Mouse (Mus musculus) heart, embryonic 12.5 days (tissue): Measurements from ENCODE around the gene Lsm3. TPM values are rescaled to one million over a fixed set of nuclear protein-coding genes. Genes with fewer than 3 reads are reported as not detected.

Experiments used
- ATAC-seq: fragments of 200-750 bp; cut with Nextera tagmentation; 2 replicates; pipeline ENCODE4 v1.8.0; 2017; ENCODE audit warnings: moderate TSS enrichment, moderate library complexity; ENCODE audit not compliant: insufficient number of reproducible peaks, low FRiP score
- H3K27ac ChIP-seq: fragments of 300-500 bp; sonication (generic); 2 replicates; pipeline ENCODE4 v1.5.1; 2016; ENCODE audit warnings: mild to moderate bottlenecking, moderate library complexity; ENCODE audit not compliant: poor library complexity, severe bottlenecking
- H3K27me3 ChIP-seq: fragments of 300-500 bp; sonication (generic); replicated peaks from 2 replicates; pipeline ENCODE4 v1.6.1; 2016; ENCODE audit warnings: mild to moderate bottlenecking, moderate library complexity
- H3K36me3 ChIP-seq: fragments of 300-500 bp; sonication (generic); 2 replicates; pipeline ENCODE4 v1.6.1; 2016; ENCODE audit warnings: mild to moderate bottlenecking, moderate library complexity
- H3K4me1 ChIP-seq: fragments of 300-500 bp; sonication (generic); replicated peaks from 2 replicates; pipeline ENCODE4 v1.6.1; 2016; ENCODE audit warnings: mild to moderate bottlenecking
- H3K4me2 ChIP-seq: fragments of 300-500 bp; sonication (generic); 2 replicates; pipeline ENCODE4 v1.6.1; 2016; ENCODE audit warnings: mild to moderate bottlenecking, moderate library complexity
- H3K4me3 ChIP-seq: fragments of 300-500 bp; sonication (generic); 2 replicates; pipeline ENCODE4 v1.5.1; 2016; ENCODE audit warnings: mild to moderate bottlenecking
- H3K9ac ChIP-seq: fragments of 300-500 bp; sonication (generic); 2 replicates; pipeline ENCODE4 v1.6.1; 2016; ENCODE audit warnings: mild to moderate bottlenecking, moderate library complexity
- H3K9me3 ChIP-seq: fragments of 300-500 bp; sonication (generic); replicated peaks from 2 replicates; pipeline ENCODE4 v1.6.1; 2016; ENCODE audit warnings: mild to moderate bottlenecking, moderate library complexity
- WGBS: fragments of 180-500 bp; shearing (Covaris S2); methylation state at CpG from one replicate; pipeline ENCODE4 v1.1.7; 2016; 5-methylcytosine and 5-hydroxymethylcytosine counted together
- polyA plus RNA-seq: library from polyadenylated mRNA; unstranded; fragments of >200 nt; fragmentation: Nextera tagmentation; extraction: Ambion mirVana; gene quantifications from 2 replicates; pipeline ENCODE4 v1.2.1, GENCODE M21; 2016

Gene Lsm3
- polyA plus RNA-seq, 1 experiment from 2014 or later = 181 TPM

DNA sequence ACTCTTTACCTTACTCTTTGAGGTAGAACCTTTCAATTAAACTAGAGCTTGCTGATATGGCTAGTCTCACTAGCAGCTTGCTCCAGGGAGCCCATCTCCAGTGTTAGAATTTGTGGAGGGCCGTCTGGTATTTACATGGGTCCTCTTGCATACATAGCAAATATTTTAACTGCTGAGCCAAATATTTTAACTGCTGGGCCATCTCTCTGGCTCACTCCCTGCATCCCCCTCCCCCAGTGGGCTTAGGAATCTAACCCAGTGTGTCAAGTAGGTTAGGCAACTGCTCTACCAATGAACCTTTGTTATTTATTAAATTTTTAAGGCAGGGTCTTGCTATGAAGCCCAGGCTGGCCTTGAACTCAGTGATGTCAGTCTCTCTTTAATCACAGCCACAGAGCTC, 42.8 kb downstream of the Lsm3 start:
- no peak for ATAC-seq
- Histone ChIP-seq H3K27me3 (peaks cover 87% of the 10 kb centered on the region), H3K4me1 (no peaks in the 10 kb centered on the region), H3K4me3 (no peak overlapping the region), H3K9me3 (peaks cover 3% of the 10 kb centered on the region; the same call in 1 of the 2 replicates), H3K27ac (no peak overlapping the region), H3K9ac (no peak overlapping the region), H3K36me3 (no peaks in the 10 kb centered on the region), H3K4me2 (no peak overlapping the region)
- WGBS = 58% methylated on average over 1 of the region's 1 CpGs

- Histone ChIP-seq H3K9me3 (peaks cover 3% of the 10 kb centered on the region; the same call in 1 of the 2 replicates), H3K36me3 (no peaks in the 10 kb centered on the region), H3K4me1 (no peaks in the 10 kb centered on the region), H3K27me3 (peaks cover 86% of the 10 kb centered on the region), H3K27ac (no peak overlapping the region), H3K4me3 (no peak overlapping the region), H3K9ac (no peak overlapping the region), H3K4me2 (no peak overlapping the region)
- 66% methylated on average over 4 of the region's 4 CpGs for WGBS
- no peak for ATAC-seq
Observed at GRCm38 (mm10) chr6:91559371-91559770, 43.6 kb downstream of the Lsm3 start.

DNA sequence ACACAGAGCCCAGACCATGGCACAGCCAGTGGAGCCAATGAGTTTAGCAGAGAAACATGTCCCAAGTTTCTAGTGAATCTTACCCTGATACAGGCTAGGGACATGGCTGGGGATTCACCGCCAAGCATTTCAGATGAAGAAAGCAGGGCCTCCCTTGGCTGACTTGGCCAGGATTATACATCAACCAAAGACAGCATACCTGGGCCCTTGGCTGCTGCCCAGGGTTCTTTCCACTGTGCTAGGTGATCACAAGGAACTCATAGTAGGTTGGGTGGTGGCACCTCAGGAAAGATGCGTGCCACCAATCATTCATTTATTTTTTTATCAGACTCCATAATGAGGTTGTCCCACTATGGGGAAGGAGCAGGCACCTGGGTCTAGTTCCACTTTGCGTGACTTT, 44.5 kb downstream of the Lsm3 start:
- Histone ChIP-seq H3K9ac (no peak overlapping the region), H3K36me3 (no peaks in the 10 kb centered on the region), H3K27me3 (peaks cover 84% of the 10 kb centered on the region), H3K9me3 (peaks cover 3% of the 10 kb centered on the region; the same call in 1 of the 2 replicates), H3K27ac (no peak overlapping the region), H3K4me2 (no peak overlapping the region), H3K4me3 (no peak overlapping the region), H3K4me1 (no peaks in the 10 kb centered on the region)
- 80% methylated on average over 3 of the region's 3 CpGs for WGBS
- no peak for ATAC-seq

- Histone ChIP-seq H3K27me3 (peaks cover 78% of the 10 kb centered on the region), H3K4me3 (no peak overlapping the region), H3K9me3 (no peaks in the 10 kb centered on the region), H3K27ac (no peak overlapping the region), H3K4me2 (no peak overlapping the region), H3K4me1 (0 out of 2 replicates have a peak, but pooled peaks cover 6% of the 10 kb centered on the region), H3K9ac (no peak overlapping the region), H3K36me3 (no peaks in the 10 kb centered on the region)
- WGBS = 63% methylated on average over 3 of the region's 3 CpGs
- ATAC-seq = no peak
Observed at GRCm38 (mm10) chr6:91563031-91563430, 47.3 kb downstream of the Lsm3 start.

GRCm38 (mm10) chr6:91566407-91566806, 50.7 kb downstream of the Lsm3 start:
- H3K9ac ChIP-seq = no peak overlapping the region
- H3K4me2 ChIP-seq = no peak overlapping the region
- H3K9me3 ChIP-seq = no peaks in the 10 kb centered on the region
- no peak overlapping the region for H3K4me3 ChIP-seq
- H3K4me1 ChIP-seq = 0 out of 2 replicates have a peak, but pooled peaks cover 6% of the 10 kb centered on the region
- no peak overlapping the region for H3K27ac ChIP-seq
- no peaks in the 10 kb centered on the region for H3K36me3 ChIP-seq
- no peak for ATAC-seq
- H3K27me3 ChIP-seq = peaks cover 51% of the 10 kb centered on the region
- 77% methylated on average over 9 of the region's 9 CpGs for WGBS

Other genes starting within 250 kb of the Lsm3 start
- 0.21 and 0.41 TPM in 2 replicates for gene Wnt7a, start 104.6 kb upstream of the Lsm3 start, polyA plus RNA-seq
- gene Chchd4, start 42.4 kb upstream of the Lsm3 start, polyA plus RNA-seq = 29.4 and 29.6 TPM in 2 replicates
- 33.0 and 35.4 TPM in 2 replicates for gene Tmem43, start 42.2 kb upstream of the Lsm3 start, polyA plus RNA-seq
- 13.4 and 14.4 TPM in 2 replicates for gene Xpc, start within 50 bp of the Lsm3 start, polyA plus RNA-seq
- gene Slc6a6, start 168.1 kb downstream of the Lsm3 start, polyA plus RNA-seq = 79.1 and 85.8 TPM in 2 replicates